Mouse (Mus musculus) CH12F3 (cell line): ENCODE measurements at regions not wholly inside any gene's neighbourhood (a gene's known extent, or its start where the extent isn't known, plus 50 kb on each side); places are given as distances from the start of the nearest gene placed in this dataset.

Experiments
- in situ Hi-C: fragments of 300-500 bp; cut with MboI; formaldehyde crosslinking; loops from 2 replicates; pipeline ENCODE4 v1.14.3; 2020; ENCODE audit warnings: low sequenced_read_pairs

DNA sequence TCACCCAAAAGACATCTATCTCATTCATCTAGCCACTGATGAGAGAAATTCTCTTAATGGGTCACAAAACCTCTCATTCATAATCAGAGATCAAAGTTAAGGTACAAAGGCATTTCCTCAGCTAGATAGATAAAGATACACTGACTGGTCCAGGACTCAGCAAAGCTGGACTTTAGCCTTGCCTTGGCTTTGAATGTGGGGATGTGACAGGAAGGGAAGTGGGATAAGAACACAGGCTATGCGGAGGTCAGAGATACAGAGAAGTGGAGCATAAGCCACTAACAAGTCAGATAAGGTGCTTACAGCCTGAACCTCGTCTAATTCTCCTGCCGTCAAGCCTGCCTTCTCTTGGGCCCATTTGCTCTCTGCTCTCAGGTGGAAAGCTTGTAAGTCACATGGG, 50.0 kb upstream of the Tsc22d2 start:
- in situ Hi-C loops, result no loop called here
